16 mouse cellular contexts compared by ENCODE assay signal in the genomic region with DNA sequence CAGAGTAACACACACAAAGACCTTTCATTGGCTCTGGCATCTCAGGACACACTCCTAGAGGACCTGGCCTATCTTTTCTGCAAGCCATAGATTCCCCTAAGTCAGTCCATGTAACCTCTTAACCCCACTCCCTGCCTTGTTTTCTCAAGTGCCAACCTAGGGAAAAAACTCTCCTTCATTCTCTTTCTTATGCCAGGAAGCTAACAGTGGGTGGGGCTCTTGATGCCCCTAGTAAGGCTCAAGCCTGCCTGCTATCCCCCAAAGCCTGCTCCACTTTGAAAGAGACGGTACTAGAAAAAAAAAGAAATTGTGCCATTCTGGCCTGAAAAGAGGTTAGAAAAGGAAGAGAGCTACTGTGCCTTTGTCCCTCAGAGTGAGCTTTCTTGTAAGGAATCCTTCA.
"Had no signal": no experiment of that assay in that cellular context is flagged by ENCODE, and none has a peak within 500 bp of the region (broad histone marks: within the 10 kb centered on the region; RNA-seq: fewer than 3 reads in every experiment).

No protein-coding gene starts in this region.

- ATAC-seq: midbrain, embryonic 13.5 days; midbrain, embryonic 15.5 days had no signal

- H3K4me1 ChIP-seq: midbrain, embryonic 13.5 days; neural tube, embryonic 15.5 days; stomach, embryonic 15.5 days had no signal

- H3K27me3 ChIP-seq: midbrain, embryonic 13.5 days; midbrain, embryonic 15.5 days; neural tube, embryonic 13.5 days; neural tube, embryonic 15.5 days; stomach, embryonic 15.5 days had no signal

- H3K27ac ChIP-seq: midbrain, embryonic 13.5 days; midbrain, embryonic 15.5 days; neural tube, embryonic 13.5 days; neural tube, embryonic 15.5 days; stomach, embryonic 15.5 days; stomach, postnatal 0 days had no signal

- H3K4me3 ChIP-seq: midbrain, embryonic 13.5 days; midbrain, embryonic 15.5 days; myocyte; neural tube, embryonic 13.5 days; neural tube, embryonic 15.5 days; stomach, embryonic 15.5 days had no signal

- H3K9me3 ChIP-seq: midbrain, embryonic 13.5 days; midbrain, embryonic 15.5 days; neural tube, embryonic 13.5 days; neural tube, embryonic 15.5 days; stomach, embryonic 15.5 days had no signal

- H3K9ac ChIP-seq: lung, embryonic 14.5 days; midbrain, embryonic 13.5 days; midbrain, embryonic 15.5 days; neural tube, embryonic 13.5 days; neural tube, embryonic 15.5 days; stomach, embryonic 15.5 days had no signal

- DNase-seq: lung, adult 18-20 months; lung, embryonic 14.5 days; lung, postnatal 10 days; lung, postnatal 4 days; right cerebral cortex, postnatal 14 days; thymus, adult 2 months; thymus, postnatal 25 days; thymus, postnatal 4 days had no signal

- H3K36me3 ChIP-seq: midbrain, embryonic 13.5 days; midbrain, embryonic 15.5 days; neural tube, embryonic 13.5 days; neural tube, embryonic 15.5 days; stomach, embryonic 15.5 days had no signal

- H3K4me2 ChIP-seq: lung, embryonic 14.5 days; midbrain, embryonic 11.5 days; midbrain, embryonic 13.5 days; midbrain, embryonic 15.5 days; neural tube, embryonic 13.5 days; neural tube, embryonic 15.5 days; stomach, embryonic 15.5 days had no signal
